Mouse (Mus musculus) mouse embryonic stem cell (cell line): Measurements from ENCODE around the gene Dlg4.

Experiments
- in situ Hi-C, 2 experiments: fragments of 300-500 bp; cut with MboI; formaldehyde crosslinking; loops; 1 replicate in 1 of 2; 3 replicates in 1 of 2; pipeline ENCODE4 v1.14.3; 2019 to 2020; ENCODE audit warnings: low sequenced_read_pairs in 2 of 2, low pct_unique_long_range_greater_than_20kb in 1 of 2, mixed read lengths in 1 of 2; ENCODE audit not compliant: unreplicated experiment in 1 of 2

Dlg4 gene

DNA sequence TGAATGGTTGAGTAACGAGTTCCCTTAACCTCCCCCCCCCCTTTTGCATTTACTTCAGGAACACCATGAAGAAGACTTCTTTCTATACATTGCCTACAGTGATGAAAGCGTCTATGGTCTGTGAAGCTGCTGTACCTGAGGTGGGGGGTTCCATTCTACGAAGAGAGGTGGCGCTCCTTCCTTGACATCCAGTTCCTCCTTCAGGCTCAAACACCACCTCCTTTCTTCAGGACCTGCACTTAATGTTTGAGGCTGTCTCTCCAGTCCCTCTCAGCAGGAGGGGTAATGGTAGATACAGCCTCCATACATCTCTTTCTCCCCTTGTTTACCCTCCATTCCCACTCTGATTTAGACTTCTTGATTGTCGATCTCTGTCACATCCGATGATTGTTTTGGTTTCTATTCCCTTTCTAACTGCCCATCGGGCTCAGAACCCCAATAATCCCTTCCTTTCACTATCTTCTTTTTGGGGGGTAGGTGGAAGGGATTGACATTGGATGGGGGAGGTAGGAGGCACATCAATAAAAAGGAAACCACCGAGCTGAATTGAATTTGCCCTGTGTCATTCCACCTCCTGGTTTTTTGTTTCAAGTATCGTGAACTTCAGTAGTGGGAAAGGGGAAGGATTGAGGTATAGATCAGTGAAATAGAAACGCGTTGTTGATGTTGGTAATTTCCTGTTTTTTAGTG, 22.2 kb upstream of the Dlg4 start:
- in situ Hi-C loops, result no loop called here

DNA sequence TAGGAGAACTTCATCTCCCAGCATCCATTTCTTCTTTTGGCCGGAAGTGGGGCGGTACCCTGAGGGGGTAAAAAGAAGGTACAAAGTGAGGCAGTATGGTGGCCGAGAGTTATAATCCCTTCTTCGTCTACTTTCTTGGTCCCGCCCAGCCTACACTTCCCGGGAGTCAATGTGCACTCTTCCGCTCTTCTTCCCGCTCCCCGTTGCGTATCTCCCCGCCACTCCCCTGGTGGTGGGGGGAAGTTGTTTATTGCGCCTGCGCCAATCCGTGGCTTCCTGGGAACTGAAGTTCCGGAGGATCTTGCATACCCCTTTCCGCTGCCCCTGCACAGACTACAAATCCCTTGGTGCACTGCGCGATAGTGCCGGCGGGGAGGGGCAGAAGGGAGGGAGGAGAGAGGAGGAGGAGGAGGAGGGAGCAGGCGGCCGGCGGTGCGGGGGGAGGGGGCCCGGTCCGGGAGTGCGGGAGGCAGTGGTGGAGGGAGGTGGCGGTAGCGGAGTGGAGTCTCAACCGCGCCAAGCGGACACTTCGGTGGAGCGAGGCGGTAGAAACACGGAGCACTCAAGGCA, 21.3 kb upstream of the Dlg4 start, which contains the start of gene Phf23:
Gene Phf23, plus strand, starts transcription at position 387 of the 570 bp plus-strand sequence.
- in situ Hi-C loops, result no loop called here

DNA sequence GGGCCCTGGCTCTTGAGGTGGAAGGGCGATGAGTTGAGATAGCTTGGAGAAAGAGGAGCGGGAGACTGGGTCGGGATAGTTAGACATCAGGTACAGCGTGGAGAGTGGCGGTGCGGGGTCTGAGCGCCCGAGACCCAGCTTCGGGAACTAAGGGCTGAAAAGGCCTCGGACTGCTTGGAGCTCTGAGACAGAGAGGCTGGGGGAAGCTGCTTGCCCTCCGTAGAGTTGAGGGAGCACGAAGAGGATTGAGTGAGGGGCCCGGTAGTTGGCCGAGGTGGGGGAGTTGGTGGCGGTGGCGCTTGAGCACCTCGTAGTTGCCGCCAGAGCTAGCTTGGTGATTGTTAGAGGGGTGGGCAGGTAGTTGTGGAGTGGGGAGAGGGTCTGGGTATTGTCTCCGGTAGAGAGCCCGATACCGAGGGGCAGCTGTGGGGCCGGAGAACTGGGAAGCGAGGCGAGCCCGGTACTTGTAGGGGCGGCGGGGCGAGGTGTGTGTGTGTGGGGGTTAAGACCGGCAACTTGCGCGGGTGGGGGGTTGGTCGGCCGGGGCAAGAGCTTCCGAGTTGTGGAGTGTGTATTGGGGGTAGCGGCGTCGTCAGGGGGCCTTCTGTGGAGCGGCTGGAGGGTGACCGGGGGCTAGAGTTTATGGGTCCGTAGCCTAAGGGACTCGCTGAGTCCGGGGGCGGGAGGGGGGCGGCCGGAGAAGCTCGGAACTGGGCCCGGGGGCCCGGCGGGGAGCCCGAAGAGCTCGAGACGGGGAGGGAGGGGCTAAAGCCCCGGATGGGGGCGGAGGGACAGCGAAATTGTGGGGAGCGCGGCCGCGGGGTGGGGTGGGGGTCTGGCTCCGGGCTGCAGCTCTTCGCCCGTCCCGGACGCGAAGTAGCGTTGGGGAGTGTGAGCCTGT, 20.3 kb upstream of the Dlg4 start:
- in situ Hi-C loops, result no loop called here

DNA sequence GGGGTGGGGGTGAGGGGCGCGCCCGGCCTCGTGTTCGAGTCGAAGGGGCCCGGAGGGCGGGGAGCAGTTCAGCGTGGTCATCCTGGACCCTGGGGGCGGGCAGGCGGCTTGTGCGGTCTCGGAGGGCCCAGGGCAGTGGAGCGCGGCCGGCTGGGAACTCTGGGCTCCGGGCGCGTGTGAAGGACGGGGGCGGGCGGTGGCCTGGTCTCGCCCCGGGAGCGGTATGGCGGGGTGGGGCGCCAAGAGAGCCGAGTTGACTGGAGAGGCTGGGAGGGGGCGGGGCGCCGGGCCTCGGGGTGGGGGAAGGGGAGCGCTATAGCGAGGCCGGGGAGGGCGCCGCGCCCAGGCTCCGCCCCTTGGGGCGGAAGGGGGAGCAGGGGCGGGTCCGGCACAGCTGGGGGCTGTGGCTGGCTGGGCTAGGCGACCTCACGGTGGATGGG, 19.7 kb upstream of the Dlg4 start:
- in situ Hi-C loops, result no loop called here

DNA sequence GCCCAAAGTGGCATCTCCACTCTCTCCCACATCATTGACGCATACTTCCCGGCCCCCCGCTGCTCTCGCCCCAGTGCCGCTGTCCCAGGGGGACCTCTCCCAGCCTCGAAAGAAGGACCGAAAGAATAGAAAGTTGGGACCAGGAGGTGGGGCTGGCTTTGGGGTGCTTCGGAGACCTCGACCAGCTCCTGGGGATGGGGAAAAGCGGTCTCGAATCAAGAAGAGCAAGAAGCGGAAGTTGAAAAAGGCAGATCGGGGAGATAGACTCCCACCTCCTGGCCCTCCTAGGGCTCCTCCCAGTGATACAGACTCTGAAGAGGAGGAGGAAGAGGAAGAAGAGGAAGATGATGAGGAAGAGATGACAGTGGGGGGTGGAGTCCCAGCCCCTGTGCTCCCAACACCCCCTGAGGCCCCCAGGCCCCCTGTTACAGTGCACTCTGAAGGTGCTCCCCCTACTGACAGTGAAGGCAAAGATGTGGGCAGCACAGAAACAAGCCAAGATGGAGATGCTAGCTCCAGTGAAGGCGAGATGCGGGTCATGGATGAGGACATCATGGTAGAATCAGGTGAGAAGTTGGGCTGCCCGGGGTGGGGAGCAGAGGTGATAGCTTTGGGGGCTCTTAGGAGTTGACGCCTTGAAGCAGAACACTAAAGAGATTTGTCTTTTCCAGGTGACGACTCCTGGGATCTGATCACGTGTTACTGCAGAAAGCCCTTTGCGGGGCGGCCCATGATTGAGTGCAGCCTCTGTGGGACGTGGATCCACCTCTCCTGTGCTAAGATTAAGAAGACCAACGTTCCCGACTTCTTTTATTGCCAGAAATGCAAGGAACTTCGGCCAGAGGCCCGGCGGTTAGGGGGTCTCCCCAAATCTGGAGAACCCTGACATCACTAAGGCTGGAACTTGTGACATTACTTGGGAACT, 17.9 kb upstream of the Dlg4 start:
- in situ Hi-C loops, result no loop called here

DNA sequence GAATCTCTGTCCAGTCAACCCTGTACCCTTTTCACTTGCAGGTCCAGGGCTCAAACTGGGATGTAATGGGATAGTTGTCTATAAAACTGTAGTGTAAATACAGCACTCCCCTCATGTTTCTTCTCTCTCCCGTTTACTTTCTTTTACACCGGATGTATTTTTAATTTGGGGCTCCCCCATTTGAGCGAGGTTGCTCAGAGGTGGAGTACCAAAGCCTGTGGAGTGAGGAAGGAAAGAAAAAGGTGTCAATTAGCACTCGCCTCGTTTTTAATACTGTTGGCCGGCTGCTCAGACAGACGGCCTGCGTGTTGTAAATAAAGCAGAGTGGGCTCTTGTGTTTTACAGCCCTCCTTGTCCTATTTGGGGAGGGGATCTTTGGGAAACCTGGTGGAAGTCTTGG, 17.1 kb upstream of the Dlg4 start:
- in situ Hi-C loops, result no loop called here

DNA sequence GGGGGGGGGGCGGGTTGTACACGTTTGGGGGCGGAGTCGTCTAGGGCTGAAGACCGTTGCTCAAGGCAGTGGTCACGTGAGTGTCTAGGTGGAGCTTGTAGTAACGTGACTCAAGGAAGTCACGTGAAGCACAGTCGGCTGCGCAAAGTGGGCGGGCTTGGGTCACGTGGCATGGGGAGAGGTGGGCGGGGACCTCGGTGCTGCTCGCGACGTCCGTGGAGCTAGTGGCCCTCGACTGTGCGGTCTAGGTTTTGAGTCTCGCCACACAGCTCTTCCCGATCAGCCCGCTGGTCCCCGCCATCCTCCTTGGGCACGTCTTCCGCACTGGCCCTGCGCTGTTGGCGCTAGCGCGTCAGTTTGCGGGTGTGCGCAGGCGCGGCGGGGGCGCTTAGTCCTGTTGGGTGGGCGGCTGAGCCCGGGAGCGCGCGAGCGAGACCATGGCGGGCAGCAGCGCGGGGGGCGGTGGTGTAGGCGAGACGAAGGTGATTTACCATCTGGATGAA, 16.3 kb upstream of the Dlg4 start, which contains the start of gene Dvl2:
Gene Dvl2, plus strand, starts transcription at position 200 of the 503 bp plus-strand sequence.
- in situ Hi-C loops, result no loop called here

DNA sequence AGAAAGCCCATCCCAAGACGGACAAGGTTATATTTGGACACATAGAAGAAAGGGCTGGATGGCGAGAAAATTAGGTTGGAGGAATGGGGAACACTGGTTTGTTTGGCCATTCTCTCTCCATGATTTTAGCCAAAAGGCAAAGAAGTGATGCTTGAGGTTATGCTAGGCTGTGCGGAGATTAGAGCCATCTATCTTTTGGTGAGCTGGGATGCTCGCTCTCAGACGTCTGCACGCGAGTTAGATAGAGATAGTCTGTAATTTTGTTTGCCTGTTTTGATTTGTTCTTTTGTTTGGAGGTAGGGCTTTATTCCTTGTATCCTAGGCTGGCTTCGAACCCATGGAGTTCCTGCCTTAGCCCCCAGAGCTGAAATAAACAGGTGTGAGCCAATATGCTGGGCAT, 15.6 kb upstream of the Dlg4 start:
- in situ Hi-C loops, result no loop called here

DNA sequence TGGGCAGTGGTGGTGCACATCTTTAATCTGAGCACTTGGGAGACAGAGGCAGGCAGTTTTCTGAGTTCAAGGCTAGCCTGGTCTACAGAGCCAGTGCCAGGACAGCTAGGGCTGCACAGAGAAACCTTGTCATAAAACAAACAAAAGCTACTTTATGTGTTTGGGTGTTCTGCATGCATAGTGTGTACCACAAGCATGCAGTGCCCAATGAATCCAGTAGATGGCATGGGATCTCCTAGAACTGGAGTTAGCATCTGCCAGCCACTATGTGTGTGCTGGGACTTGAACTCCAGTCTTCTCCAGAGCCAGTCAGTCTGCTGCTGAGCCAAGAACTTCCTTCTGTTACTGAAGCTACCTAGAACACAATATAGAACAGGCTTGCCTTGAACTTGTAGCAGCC, 14.9 kb upstream of the Dlg4 start:
- in situ Hi-C loops, result no loop called here

DNA sequence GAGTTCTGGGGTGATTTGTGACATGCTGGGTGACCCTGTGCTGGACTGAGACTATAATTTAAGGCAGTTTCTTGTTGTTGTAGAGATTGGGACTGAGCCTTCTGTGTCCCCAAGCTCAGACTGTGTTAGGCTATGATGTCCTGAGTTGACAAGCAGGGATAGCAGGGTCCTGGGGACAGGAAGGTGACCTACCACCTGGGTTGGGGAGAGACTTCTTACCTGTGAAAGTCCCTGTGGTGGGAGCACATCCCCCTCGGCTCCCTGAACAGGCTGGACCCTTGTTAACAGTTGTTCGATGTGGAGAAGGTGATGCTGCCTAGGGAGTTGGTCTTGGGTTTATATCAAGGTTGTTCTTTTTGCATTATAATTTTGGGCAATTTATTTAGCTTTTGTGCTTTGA, 14.3 kb upstream of the Dlg4 start:
- in situ Hi-C loops, result no loop called here

DNA sequence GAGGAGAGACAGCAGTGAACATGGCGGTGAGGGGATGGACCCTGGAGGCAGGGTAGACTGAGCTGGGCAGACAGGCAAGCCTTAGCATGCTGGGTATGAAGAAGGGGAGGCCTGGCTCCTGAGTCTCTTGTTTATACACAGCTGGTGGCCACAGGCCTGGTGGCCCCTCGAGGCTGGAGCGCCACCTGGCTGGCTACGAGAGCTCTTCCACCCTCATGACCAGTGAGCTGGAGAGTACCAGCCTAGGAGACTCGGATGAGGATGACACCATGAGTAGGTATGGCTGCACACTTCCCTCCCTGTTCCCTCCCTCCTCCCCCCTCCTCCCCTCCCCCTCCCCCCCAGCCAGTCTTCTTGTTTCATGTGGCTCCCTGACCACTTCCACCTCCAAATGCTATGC, 11.2 kb upstream of the Dlg4 start:
- in situ Hi-C loops, result no loop called here

DNA sequence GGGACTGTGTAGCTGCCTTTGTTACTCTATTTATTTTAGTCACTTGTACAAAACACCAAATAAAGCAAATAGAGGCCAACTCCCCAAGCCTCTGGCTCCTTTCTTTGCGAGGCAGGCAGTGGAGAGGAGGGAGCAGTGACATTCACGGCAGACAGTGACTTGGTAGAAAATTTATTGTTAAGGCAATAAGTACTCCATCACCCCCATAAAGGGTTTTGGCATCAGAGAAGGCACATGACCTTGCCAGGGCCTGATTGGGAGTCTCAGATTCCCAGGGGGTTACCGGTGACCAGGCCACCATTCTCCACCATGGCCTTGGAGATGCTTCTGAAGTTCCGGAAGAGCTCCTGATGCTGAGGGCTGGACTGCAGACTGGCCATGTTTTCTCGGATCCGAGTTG, 6.7 kb upstream of the Dlg4 start:
- in situ Hi-C loops, result no loop called here

DNA sequence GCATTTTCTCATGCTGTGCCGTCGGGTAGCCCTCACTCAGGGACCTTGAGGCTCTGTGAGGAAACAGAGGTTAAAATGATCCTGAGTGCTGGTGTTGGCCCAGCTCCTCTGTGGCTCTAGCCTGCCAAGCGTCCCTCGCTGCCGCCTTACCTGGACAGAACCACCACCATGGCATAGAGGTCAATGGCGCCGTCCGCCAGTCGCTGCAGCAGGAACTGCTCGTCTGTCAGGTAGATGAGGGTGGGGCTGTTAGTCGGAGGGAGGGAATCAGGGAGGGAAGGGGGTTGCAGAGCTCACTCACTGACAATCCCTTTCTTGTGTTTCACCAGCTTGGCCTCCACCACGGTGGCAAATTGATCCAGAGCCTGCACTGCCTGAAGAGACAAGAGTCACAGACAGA, 6.2 kb upstream of the Dlg4 start:
- in situ Hi-C loops, result no loop called here

DNA sequence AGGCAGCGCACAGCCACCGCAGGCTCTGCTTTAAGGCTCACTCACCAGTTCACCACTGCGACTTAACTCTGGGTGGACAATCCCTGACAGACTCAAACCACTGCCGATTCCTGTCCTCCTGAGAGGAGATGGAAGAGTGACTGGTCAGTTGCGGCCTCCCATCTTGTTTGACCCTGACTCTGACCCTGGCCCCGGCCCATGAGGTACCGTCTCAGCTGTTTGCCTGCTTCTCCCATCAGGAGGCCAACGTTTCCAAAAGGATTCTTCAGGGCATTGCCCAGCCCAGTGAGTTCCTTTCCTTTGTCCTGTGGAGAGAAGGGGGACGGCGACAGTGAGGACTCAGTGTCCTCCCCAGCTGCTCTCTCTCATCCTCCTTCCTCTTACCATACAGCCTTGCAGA, 5.8 kb upstream of the Dlg4 start:
- in situ Hi-C loops, result no loop called here

DNA sequence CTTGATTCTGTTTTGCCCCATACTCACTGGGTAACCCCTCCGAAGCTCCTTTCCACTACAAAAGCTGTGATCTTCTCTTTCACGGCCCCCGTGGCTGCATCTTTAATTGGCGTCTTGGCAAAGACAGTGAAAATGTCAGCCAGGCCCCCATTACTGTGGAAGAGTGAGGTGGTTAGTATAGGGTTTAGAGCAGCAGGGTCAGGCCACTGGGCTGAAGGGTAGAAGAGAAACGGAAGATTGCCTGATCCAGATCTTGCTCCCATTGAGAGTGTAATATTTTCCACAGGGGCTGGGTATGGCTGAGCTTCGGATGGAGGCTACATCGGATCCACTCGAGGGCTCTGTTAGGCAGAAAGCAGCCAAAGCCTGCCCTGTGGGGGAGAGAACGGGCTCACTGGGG, 3.8 kb upstream of the Dlg4 start:
- in situ Hi-C loops, result no loop called here

DNA sequence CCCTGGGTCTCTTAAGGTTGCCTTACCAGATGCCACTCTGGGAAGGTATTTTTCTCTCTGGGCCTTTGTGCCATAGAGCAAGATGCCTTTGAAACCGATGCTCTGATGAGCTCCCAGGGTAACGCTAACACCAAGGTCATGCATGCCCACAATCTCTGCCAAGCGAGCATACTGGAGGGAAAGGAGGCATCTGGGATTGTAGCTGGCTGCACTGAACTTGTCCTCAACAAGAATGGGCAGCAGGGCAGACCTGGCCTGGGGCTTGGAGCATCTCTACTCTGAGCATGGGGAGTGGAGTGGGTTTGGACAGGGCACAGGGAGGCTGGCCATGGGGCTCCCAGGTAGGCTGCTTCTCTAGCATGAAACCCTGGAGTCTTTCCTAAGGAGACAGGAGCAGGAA, 3.3 kb upstream of the Dlg4 start:
- in situ Hi-C loops, result no loop called here

DNA sequence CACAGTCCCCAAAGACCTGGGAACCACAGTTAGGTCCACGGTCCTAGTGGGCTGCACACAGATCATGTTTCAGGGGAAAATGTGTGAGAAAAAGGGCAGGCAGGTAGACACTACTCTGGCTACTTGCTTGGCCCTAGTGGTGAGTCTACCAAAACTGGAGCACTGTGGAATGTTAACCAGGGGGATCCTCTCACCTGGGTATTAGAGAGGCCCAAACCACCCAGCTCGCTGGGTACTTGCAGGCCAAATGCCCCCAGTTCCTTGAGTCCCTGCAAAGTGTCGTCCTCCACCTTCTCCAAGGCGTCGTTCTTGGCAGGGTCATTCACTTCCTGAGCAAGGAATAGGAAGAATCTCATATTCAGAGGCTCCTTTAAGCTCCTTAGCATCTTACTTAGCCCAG, 2.7 kb upstream of the Dlg4 start:
- in situ Hi-C loops, result no loop called here

DNA sequence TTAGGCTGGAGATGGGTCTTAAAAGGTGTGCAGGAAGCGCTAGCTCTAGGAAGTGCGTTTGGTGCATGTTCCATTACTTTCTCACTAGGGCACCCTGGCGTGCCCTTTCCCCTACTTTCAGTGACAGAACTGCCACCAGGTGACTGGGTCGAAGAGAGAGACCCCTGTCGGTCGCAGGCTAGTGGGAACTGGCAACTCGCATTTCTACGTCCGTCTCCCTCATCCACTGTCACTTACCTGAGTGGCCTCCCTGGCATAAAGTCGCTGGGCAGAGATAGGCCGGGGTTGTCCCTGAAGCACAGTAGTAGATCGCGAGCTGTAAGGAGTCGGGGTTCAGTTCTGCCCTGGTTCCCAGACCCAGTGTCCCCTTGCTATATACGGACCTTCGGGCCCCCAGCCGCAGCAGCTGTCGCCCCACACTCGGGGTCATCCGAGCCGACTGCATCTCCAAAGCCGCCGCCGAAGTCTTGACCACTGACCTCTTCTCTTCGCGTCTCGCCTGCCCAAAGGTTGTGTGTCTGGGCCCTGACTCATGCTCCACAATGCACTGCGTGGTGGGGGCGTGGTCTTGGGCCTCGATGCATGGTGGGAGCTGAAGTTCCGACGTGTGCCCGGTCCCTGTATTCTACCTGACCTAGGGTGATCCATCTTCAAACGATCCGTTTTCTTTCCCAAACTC, 1.7 kb upstream of the Dlg4 start, which contains the start of gene Acadvl:
Gene Acadvl, minus strand, starts transcription at position 532 of the 679 bp plus-strand sequence.
- in situ Hi-C loops, result no loop called here
